Mouse (Mus musculus) CH12.LX (cell line): ENCODE measurements around the gene Scml4. TPM values are rescaled to one million over a fixed set of nuclear protein-coding genes. Genes with fewer than 3 reads are reported as not detected.

Experiments
- DNase-seq: peaks from one replicate; pipeline ENCODE4 v3.0.0-alpha.2; 2013; ENCODE audit errors: extremely low read depth
- H3K27ac ChIP-seq: 2 replicates; pipeline ENCODE4 v1.5.1; 2012; ENCODE audit warnings: low read depth, mild to moderate bottlenecking, control low read depth, moderate library complexity; ENCODE audit not compliant: insufficient read depth
- H3K27me3 ChIP-seq: replicated peaks from 2 replicates; pipeline ENCODE3; 2012; ENCODE audit warnings: inconsistent platforms
- H3K36me3 ChIP-seq, 2 experiments: replicated peaks in 1 of 2; 2 replicates each; pipeline versions ENCODE3 to v1.6.1; 2012; ENCODE audit warnings: inconsistent platforms in 1 of 2, low read length in 1 of 2, mild to moderate bottlenecking in 1 of 2, mixed read lengths in 1 of 2, moderate library complexity in 1 of 2; ENCODE audit not compliant: control insufficient read depth in 1 of 2, insufficient read depth in 1 of 2
- H3K4me1 ChIP-seq, 2 experiments: 2 replicates each; pipeline ENCODE4 v1.6.1; 2012; ENCODE audit warnings: inconsistent platforms in 1 of 2, moderate library complexity in 1 of 2; ENCODE audit not compliant: insufficient read depth in 2 of 2, control insufficient read depth in 1 of 2
- H3K4me2 ChIP-seq: 2 replicates; pipeline ENCODE4 v1.6.1; 2012; ENCODE audit warnings: low read depth, mild to moderate bottlenecking, control low read depth; ENCODE audit not compliant: poor library complexity, insufficient read depth, severe bottlenecking
- H3K4me3 ChIP-seq, 3 experiments: fragments of 150-350 bp in 1 of 3; sonication (generic) in 1 of 3; replicated peaks in 1 of 3; 2 replicates each; pipeline versions ENCODE3 to v1.5.1; 2011 to 2012; ENCODE audit warnings: low read depth in 2 of 3, low read length in 2 of 3, mild to moderate bottlenecking in 2 of 3, moderate library complexity in 2 of 3, control low read depth in 1 of 3, improper control_type of control experiment in 1 of 3, inconsistent platforms in 1 of 3, mixed read lengths in 1 of 3; ENCODE audit not compliant: poor library complexity in 1 of 3
- H3K79me2 ChIP-seq: replicated peaks from 2 replicates; pipeline ENCODE4 v1.6.1; 2012; ENCODE audit warnings: mild to moderate bottlenecking, moderate library complexity; ENCODE audit not compliant: control insufficient read depth, poor library complexity, insufficient read depth, severe bottlenecking; ENCODE audit errors: extremely low read depth
- H3K9ac ChIP-seq: 2 replicates; pipeline ENCODE4 v1.6.1; 2012; ENCODE audit warnings: low read depth, mild to moderate bottlenecking, control low read depth, moderate library complexity; ENCODE audit not compliant: insufficient read depth
- H3K9me3 ChIP-seq: replicated peaks from 2 replicates; pipeline ENCODE3; 2012; ENCODE audit warnings: low read length, inconsistent platforms, mixed read lengths
- BHLHE40 ChIP-seq: IDR thresholded peaks from 2 replicates; pipeline ENCODE4 v1.6.1; 2011; ENCODE audit warnings: mild to moderate bottlenecking, low read depth, low read length, improper control_type of control experiment
- CHD2 ChIP-seq: IDR thresholded peaks from 2 replicates; pipeline ENCODE4 v1.6.1; 2011; ENCODE audit warnings: low read length, improper control_type of control experiment
- CTCF ChIP-seq, 2 experiments: IDR thresholded peaks in 1 of 2; conservative IDR thresholded peaks in 1 of 2; 2 replicates each; pipeline ENCODE4 v1.5.1; 2011 to 2012; ENCODE audit warnings: low read depth in 2 of 2, low read length in 2 of 2, improper control_type of control experiment in 1 of 2, inconsistent platforms in 1 of 2, mild to moderate bottlenecking in 1 of 2, moderate library complexity in 1 of 2
- E2F4 ChIP-seq: IDR thresholded peaks from 2 replicates; pipeline ENCODE4 v1.6.1; 2011; ENCODE audit warnings: low read depth, low read length, improper control_type of control experiment; ENCODE audit not compliant: insufficient replicate concordance
- ETS1 ChIP-seq: conservative IDR thresholded peaks from 2 replicates; pipeline ENCODE4 v1.6.1; 2012; ENCODE audit warnings: low read depth, mild to moderate bottlenecking, inconsistent platforms, low read length, improper control_type of control experiment, moderate library complexity
- MAX ChIP-seq: IDR thresholded peaks from 2 replicates; pipeline ENCODE4 v1.6.1; 2011; ENCODE audit warnings: low read length, improper control_type of control experiment
- MAZ ChIP-seq: IDR thresholded peaks from 2 replicates; pipeline ENCODE4 v1.6.1; 2012; ENCODE audit warnings: low read depth, mild to moderate bottlenecking, inconsistent platforms, low read length, improper control_type of control experiment, moderate library complexity
- MEF2A ChIP-seq: IDR thresholded peaks from 2 replicates; pipeline ENCODE4 v1.6.1; 2014; ENCODE audit warnings: low read depth, mild to moderate bottlenecking, inconsistent platforms, low read length, improper control_type of control experiment, borderline replicate concordance
- NRF1 ChIP-seq: IDR thresholded peaks from 2 replicates; pipeline ENCODE4 v1.6.1; 2014; ENCODE audit warnings: low read depth, mild to moderate bottlenecking, inconsistent platforms, low read length, improper control_type of control experiment, moderate library complexity
- PAX5 ChIP-seq: IDR thresholded peaks from 2 replicates; pipeline ENCODE4 v1.6.1; 2012; ENCODE audit warnings: low read length, inconsistent platforms, mixed read lengths
- POLR2A ChIP-seq: IDR thresholded peaks from 2 replicates; pipeline ENCODE4 v1.6.1; 2011; ENCODE audit warnings: low read depth, mild to moderate bottlenecking, improper control_type of control experiment, low read length
- RCOR1 ChIP-seq: conservative IDR thresholded peaks from 2 replicates; pipeline ENCODE4 v1.6.1; 2012; ENCODE audit warnings: low read depth, mild to moderate bottlenecking, inconsistent platforms, low read length, improper control_type of control experiment
- SMC3 ChIP-seq: IDR thresholded peaks from 2 replicates; pipeline ENCODE4 v1.6.1; 2011; ENCODE audit warnings: low read depth, low read length, improper control_type of control experiment
- TCF12 ChIP-seq: IDR thresholded peaks from 2 replicates; pipeline ENCODE4 v1.6.1; 2014; ENCODE audit warnings: low read depth, mild to moderate bottlenecking, inconsistent platforms, low read length, improper control_type of control experiment
- UBTF ChIP-seq: IDR thresholded peaks from 2 replicates; pipeline ENCODE4 v1.6.1; 2012; ENCODE audit warnings: low read depth, mild to moderate bottlenecking, inconsistent platforms, low read length, improper control_type of control experiment, moderate library complexity
- USF2 ChIP-seq: conservative IDR thresholded peaks from 2 replicates; pipeline ENCODE4 v1.6.1; 2011; ENCODE audit warnings: low read depth, low read length, improper control_type of control experiment
- ZKSCAN1 ChIP-seq: IDR thresholded peaks from 2 replicates; pipeline ENCODE4 v1.6.1; 2012; ENCODE audit warnings: low read depth, inconsistent platforms, low read length, improper control_type of control experiment, borderline replicate concordance
- dilution Hi-C: fragments of 300-500 bp; cut with MboI; formaldehyde crosslinking; loops from 2 replicates; pipeline ENCODE4 v1.14.3; 2020; ENCODE audit warnings: low sequenced_read_pairs; ENCODE audit not compliant: extremely low pct_unique_long_range_greater_than_20kb, extremely low pct_ligation_motif_present
- in situ Hi-C: fragments of 300-500 bp; cut with MboI; formaldehyde crosslinking; loops from 3 replicates; pipeline ENCODE4 v1.14.3; 2019; ENCODE audit warnings: low sequenced_read_pairs, low pct_ligation_motif_present, low pct_unique_long_range_greater_than_20kb, mixed read lengths
- polyA plus RNA-seq: library from polyadenylated mRNA; unstranded; fragments of >175 nt; gene quantifications from 2 replicates; pipeline ENCODE4 v1.2.1, GENCODE M21; 2012; ENCODE audit warnings: low read depth; ENCODE audit not compliant: insufficient read length
- total RNA-seq, 2 experiments: library from RNA; depleted of rRNA; stranded (reverse); fragments of 300-350 nt in 1 of 2; fragments of >200 nt in 1 of 2; gene quantifications; 2 replicates each; pipeline ENCODE4 v1.2.3; 2012 to 2014

Gene Scml4
- total and polyA plus RNA-seq, 3 experiments: 2.7 to 3.3 (median 3.0) TPM

GRCm38 (mm10) chr10:42938361-42938760 lies 78.2 kb downstream of the Scml4 start:
- Histone ChIP-seq H3K4me3 (no peak overlapping the region), H3K27me3 (no peaks in the 10 kb centered on the region), H3K36me3 (no peaks in the 10 kb centered on the region), H3K4me1 (peaks cover 0 to 26% of the 10 kb centered on the region in 2 experiments; a peak in 3 of 4 replicates), H3K9ac (no peak overlapping the region), H3K79me2 (no peaks in the 10 kb centered on the region), H3K4me2 (no peak overlapping the region), H3K27ac (no peak overlapping the region), H3K9me3 (no peaks in the 10 kb centered on the region)
- dilution Hi-C loops (no loop called here), in situ Hi-C loops (loop anchor here (5.0 to 25.0 kb wide), 2 partner anchors 76 to 226 kb away; partner anchors contain the start of gene Scml4)
- DNase-seq: no peak
- peak in 1 of 2 experiments; percentile 10; a peak in 1 of 4 replicates for TF ChIP-seq CTCF (conservative IDR thresholded peaks at IDR 0.05 in 1 of 2, IDR thresholded peaks at IDR 0.05 in 1 of 2; ENCODE audit: low read depth in 2 of 2, low read length in 2 of 2)
- TF ChIP-seq BHLHE40: no peak
- no peak for TF ChIP-seq MAZ

GRCm38 (mm10) chr10:42939691-42940090 lies 79.5 kb downstream of the Scml4 start:
- TF ChIP-seq POLR2A (no peak), E2F4 (no peak), NRF1 (no peak), MEF2A (no peak), UBTF (no peak), ETS1 (no peak), USF2 (no peak), TCF12 (no peak), PAX5 (no peak), CTCF (conservative IDR thresholded peaks at IDR 0.05 in 1 of 2, IDR thresholded peaks at IDR 0.05 in 1 of 2; ENCODE audit: low read depth in 2 of 2, low read length in 2 of 2) (no peak), ZKSCAN1 (no peak), SMC3 (no peak), MAX (no peak), CHD2 (no peak), RCOR1 (no peak)
- Histone ChIP-seq H3K4me1 (peaks cover 0 to 13% of the 10 kb centered on the region in 2 experiments; a peak in 3 of 4 replicates), H3K9ac (no peak overlapping the region), H3K27me3 (no peaks in the 10 kb centered on the region), H3K4me2 (peak overlapping the region; percentile 24; the same call in 1 of the 2 replicates), H3K4me3 (no peak overlapping the region), H3K36me3 (no peaks in the 10 kb centered on the region), H3K27ac (no peak overlapping the region), H3K9me3 (no peaks in the 10 kb centered on the region), H3K79me2 (no peaks in the 10 kb centered on the region)
- dilution Hi-C loops: no loop called here
- DNase-seq: peak; percentile 30
- in situ Hi-C loops: loop anchor here (5.0 to 25.0 kb wide), 2 partner anchors 77 to 227 kb away; partner anchors contain the start of gene Scml4
